Comparison of ENCODE assay signal across 7 mouse cellular contexts in the genomic region with DNA sequence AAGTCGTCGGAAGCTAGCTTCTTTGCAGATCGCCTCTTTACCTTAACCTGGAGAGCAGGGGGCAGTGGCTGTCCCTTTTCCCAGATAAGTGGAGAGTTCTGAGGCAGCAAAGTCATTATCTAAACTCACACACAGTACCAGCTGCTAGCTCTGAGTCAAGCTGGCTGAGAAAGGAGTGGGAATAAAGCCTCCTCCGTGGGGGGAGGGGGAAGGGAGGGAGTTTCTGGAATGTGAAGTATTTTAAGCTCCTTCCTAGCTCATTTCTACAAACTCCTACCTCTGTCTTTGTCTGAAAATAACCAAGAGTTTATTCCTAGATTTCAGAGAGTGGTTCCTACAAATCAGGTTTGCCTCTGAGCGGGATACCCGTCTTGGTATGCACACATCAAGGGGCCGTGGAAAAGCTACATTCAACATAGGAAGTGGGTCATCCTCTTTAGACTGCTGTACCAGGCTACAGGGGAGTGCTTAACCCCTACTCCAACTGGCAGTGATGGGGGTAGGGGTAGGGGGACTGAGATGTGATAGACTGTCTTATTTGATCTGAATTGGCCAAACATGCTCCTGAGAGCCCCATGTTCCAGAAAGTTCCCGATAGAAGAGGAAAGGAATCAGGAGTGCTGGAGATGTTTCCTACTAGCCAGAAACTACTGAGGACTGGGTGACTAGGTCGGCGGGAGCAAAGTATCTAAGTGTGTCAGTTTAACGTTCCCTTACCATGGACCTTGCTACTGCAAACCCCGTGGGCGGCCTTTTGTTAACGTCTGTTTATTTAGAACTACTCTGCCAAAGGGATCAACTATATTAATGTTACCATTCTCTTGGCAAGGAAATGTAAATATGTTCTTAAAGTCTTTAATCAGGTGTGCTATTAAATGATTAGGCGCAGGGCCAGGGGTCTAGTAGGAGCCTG. TPM values are rescaled to one million over a fixed set of nuclear protein-coding genes. Genes with fewer than 3 reads are reported as not detected.
DNase-seq lines count a peak whose midpoint lies in the region; ATAC-seq and TF ChIP-seq lines count a peak whose summit lies in the region.

No protein-coding gene starts in this region.

- peaks cover 16% of the 10 kb centered on the region for H3K4me1 ChIP-seq in neural tube, embryonic 15.5 days
- H3K4me1 ChIP-seq in forebrain, embryonic 16.5 days (replicated peaks; ENCODE audit: control insufficient read depth, insufficient read depth, low read length) = peaks cover 24% of the 10 kb centered on the region
- H3K4me1 ChIP-seq in lung, embryonic 14.5 days (ENCODE audit: insufficient read depth) = peaks cover 10% of the 10 kb centered on the region; the same call in 1 of the 2 replicates
- H3K4me1 ChIP-seq in hindbrain, postnatal 0 days (ENCODE audit: insufficient read depth, low read length) = peaks cover 5% of the 10 kb centered on the region

- 53% methylated on average over 15 of the region's 15 CpGs for WGBS in neural tube, embryonic 15.5 days
- WGBS in forebrain, embryonic 16.5 days = 28% methylated on average over 15 of the region's 15 CpGs
- WGBS in lung, embryonic 14.5 days = 13% methylated on average over 15 of the region's 15 CpGs
- 44% methylated on average over 15 of the region's 15 CpGs for WGBS in hindbrain, postnatal 0 days

- H3K27ac ChIP-seq in neural tube, embryonic 15.5 days (replicated peaks) = 0 out of 2 replicates have a peak overlapping the region, but pooled peaks have one; percentile 13
- no peak overlapping the region for H3K27ac ChIP-seq in forebrain, embryonic 16.5 days (ENCODE audit: low read length)
- H3K27ac ChIP-seq in lung, embryonic 14.5 days (ENCODE audit: low read depth) = peak overlapping the region; percentile 77; the same call in 1 of the 2 replicates
- no peak overlapping the region for H3K27ac ChIP-seq in hindbrain, postnatal 0 days

- no peak overlapping the region for H3K4me2 ChIP-seq in neural tube, embryonic 15.5 days
- H3K4me2 ChIP-seq in forebrain, embryonic 16.5 days (ENCODE audit: low read length) = no peak overlapping the region
- H3K4me2 ChIP-seq in lung, embryonic 14.5 days = peak overlapping the region; percentile 41
- no peak overlapping the region for H3K4me2 ChIP-seq in hindbrain, postnatal 0 days (ENCODE audit: low read depth, low read length)

- ATAC-seq in neural tube, embryonic 15.5 days (ENCODE audit: low FRiP score) = no peak
- 0 out of 2 replicates have a peak, but pooled peaks have one; percentile 54 for ATAC-seq in forebrain, embryonic 16.5 days
- peak; percentile 70 for ATAC-seq in lung, embryonic 14.5 days (ENCODE audit: insufficient read depth)
- ATAC-seq in hindbrain, postnatal 0 days = no peak

- H3K36me3 ChIP-seq in neural tube, embryonic 15.5 days = peaks cover 16% of the 10 kb centered on the region
- peaks cover 11% of the 10 kb centered on the region for H3K36me3 ChIP-seq in forebrain, embryonic 16.5 days (ENCODE audit: control insufficient read depth, insufficient read depth)
- H3K36me3 ChIP-seq in lung, embryonic 14.5 days (ENCODE audit: insufficient read depth) = no peaks in the 10 kb centered on the region
- H3K36me3 ChIP-seq in hindbrain, postnatal 0 days (ENCODE audit: insufficient read depth, low read length) = peaks cover 10% of the 10 kb centered on the region; the same call in 1 of the 2 replicates

- no peak overlapping the region for H3K9ac ChIP-seq in neural tube, embryonic 15.5 days (replicated peaks)
- no peak overlapping the region for H3K9ac ChIP-seq in forebrain, embryonic 16.5 days (replicated peaks; ENCODE audit: low read depth, low read length)
- H3K9ac ChIP-seq in lung, embryonic 14.5 days = no peak overlapping the region
- no peak overlapping the region for H3K9ac ChIP-seq in hindbrain, postnatal 0 days (replicated peaks; ENCODE audit: low read length)

- no peak overlapping the region for H3K4me3 ChIP-seq in neural tube, embryonic 15.5 days (replicated peaks)
- H3K4me3 ChIP-seq in forebrain, embryonic 16.5 days (replicated peaks; ENCODE audit: low read length) = no peak overlapping the region
- H3K4me3 ChIP-seq in lung, embryonic 14.5 days (ENCODE audit: low read depth, low read length) = no peak overlapping the region
- H3K4me3 ChIP-seq in hindbrain, postnatal 0 days (ENCODE audit: low read length) = no peak overlapping the region

- no peak for TF ChIP-seq CTCF in lung, embryonic 14.5 days (IDR thresholded peaks at IDR 0.05; ENCODE audit: low read depth)
- TF ChIP-seq CTCF in hindbrain, postnatal 0 days (IDR thresholded peaks at IDR 0.05; ENCODE audit: low read depth) = no peak

- H3K9me3 ChIP-seq in neural tube, embryonic 15.5 days (replicated peaks) = no peaks in the 10 kb centered on the region
- no peaks in the 10 kb centered on the region for H3K9me3 ChIP-seq in forebrain, embryonic 16.5 days (ENCODE audit: control insufficient read depth, low read length)
- H3K9me3 ChIP-seq in lung, embryonic 14.5 days (ENCODE audit: low read depth, low read length) = no peaks in the 10 kb centered on the region
- H3K9me3 ChIP-seq in hindbrain, postnatal 0 days (ENCODE audit: low read length) = no peaks in the 10 kb centered on the region

- H3K27me3 ChIP-seq in neural tube, embryonic 15.5 days (replicated peaks) = no peaks in the 10 kb centered on the region
- H3K27me3 ChIP-seq in forebrain, embryonic 16.5 days (replicated peaks; ENCODE audit: control insufficient read depth, insufficient read depth, low read length) = no peaks in the 10 kb centered on the region
- no peaks in the 10 kb centered on the region for H3K27me3 ChIP-seq in lung, embryonic 14.5 days (ENCODE audit: insufficient read depth, low read length)
- H3K27me3 ChIP-seq in hindbrain, postnatal 0 days (ENCODE audit: insufficient read depth, low read length) = no peaks in the 10 kb centered on the region

- no peak for DNase-seq in neural tube, embryonic 10.5 days (ENCODE audit: extremely low spot score, low spot score)
- peak; percentile 70 for DNase-seq in lung, embryonic 14.5 days
- peak; percentile 61 for DNase-seq in testis, postnatal 10 days (ENCODE audit: low spot score)
- no peak for DNase-seq in hindbrain, postnatal 0 days (ENCODE audit: low spot score)
- DNase-seq in cerebellum, adult 8-10 months = no peak

RNA-seq across cellular contexts. Expression of gene Mycl, which starts 9.9 kb away (rescaled TPM):
- 38.2 and 52.3 TPM in 2 replicates for polyA plus RNA-seq in neural tube, embryonic 15.5 days (2015; fragmentation: Nextera tagmentation; extraction: Ambion mirVana)
- 71.6 and 85.9 TPM in 2 replicates for polyA plus RNA-seq in forebrain, embryonic 16.5 days (2015; fragmentation: Nextera tagmentation; extraction: Ambion mirVana)
- polyA plus RNA-seq in lung, embryonic 14.5 days (2014; fragmentation: Nextera tagmentation; extraction: Ambion mirVana) = 15.2 and 16.5 TPM in 2 replicates
- 67.5 and 79.4 TPM in 2 replicates for total RNA-seq in hindbrain, postnatal 0 days (2014; rRNA removed)
- 34.3 and 34.8 TPM in 2 replicates for polyA plus RNA-seq in hindbrain, postnatal 0 days (2015; fragmentation: Nextera tagmentation; extraction: Ambion mirVana)

RNA-seq across cellular contexts. Expression of gene Trit1, which starts 11.1 kb away (rescaled TPM):
- 21.0 and 21.9 TPM in 2 replicates for polyA plus RNA-seq in neural tube, embryonic 15.5 days (2015; fragmentation: Nextera tagmentation; extraction: Ambion mirVana)
- 34.1 and 35.7 TPM in 2 replicates for polyA plus RNA-seq in forebrain, embryonic 16.5 days (2015; fragmentation: Nextera tagmentation; extraction: Ambion mirVana)
- polyA plus RNA-seq in lung, embryonic 14.5 days (2014; fragmentation: Nextera tagmentation; extraction: Ambion mirVana) = 16.4 and 20.9 TPM in 2 replicates
- total RNA-seq in hindbrain, postnatal 0 days (2014; rRNA removed) = 11.1 and 18.5 TPM in 2 replicates
- polyA plus RNA-seq in hindbrain, postnatal 0 days (2015; fragmentation: Nextera tagmentation; extraction: Ambion mirVana) = 17.0 and 18.3 TPM in 2 replicates

RNA-seq across cellular contexts. Expression of gene Mfsd2a, which starts 44.3 kb away (rescaled TPM):
- polyA plus RNA-seq in neural tube, embryonic 15.5 days (2015; fragmentation: Nextera tagmentation; extraction: Ambion mirVana) = 23.3 and 29.3 TPM in 2 replicates
- 34.3 and 37.2 TPM in 2 replicates for polyA plus RNA-seq in forebrain, embryonic 16.5 days (2015; fragmentation: Nextera tagmentation; extraction: Ambion mirVana)
- polyA plus RNA-seq in lung, embryonic 14.5 days (2014; fragmentation: Nextera tagmentation; extraction: Ambion mirVana) = 1.1 and 1.4 TPM in 2 replicates
- total RNA-seq in hindbrain, postnatal 0 days (2014; rRNA removed) = 63.6 and 68.0 TPM in 2 replicates
- 34.9 and 42.6 TPM in 2 replicates for polyA plus RNA-seq in hindbrain, postnatal 0 days (2015; fragmentation: Nextera tagmentation; extraction: Ambion mirVana)

Comparison
In these comparisons a context has a peak if more than half of its experiments do, and no peak if none do; other contexts are left out.
1. ATAC-seq: peak in forebrain, embryonic 16.5 days (single experiment) and lung, embryonic 14.5 days (single experiment); none in neural tube, embryonic 15.5 days (single experiment) and hindbrain, postnatal 0 days (single experiment).
2. H3K27ac ChIP-seq: peak in neural tube, embryonic 15.5 days (single experiment) and lung, embryonic 14.5 days (single experiment); none in forebrain, embryonic 16.5 days (single experiment) and hindbrain, postnatal 0 days (single experiment).
3. DNase-seq: peak in lung, embryonic 14.5 days (single experiment) and testis, postnatal 10 days (single experiment); none in neural tube, embryonic 10.5 days (single experiment), hindbrain, postnatal 0 days (single experiment) and cerebellum, adult 8-10 months (single experiment).
4. RNA of gene Mfsd2a, which starts 44.3 kb away (polyA plus RNA-seq): 34.9 to 42.6 TPM in hindbrain, postnatal 0 days, 34.3 to 37.2 TPM in forebrain, embryonic 16.5 days and 23.3 to 29.3 TPM in neural tube, embryonic 15.5 days; 1.1 to 1.4 TPM in lung, embryonic 14.5 days; every median in the first group is over 10 times any median in the second.